Mouse (Mus musculus) testis, postnatal 14 days (tissue): ENCODE measurements around the gene Gm11397.
"Not testable (repeated sequence)": the region's sequence is repeated elsewhere in the genome, so short reads cannot be mapped to it uniquely, and the experiment has no call there.

Experiments used
- DNase-seq: peaks from one replicate; pipeline ENCODE4 v3.0.0; 2021; ENCODE audit warnings: low spot score

Gm11397 gene

DNA sequence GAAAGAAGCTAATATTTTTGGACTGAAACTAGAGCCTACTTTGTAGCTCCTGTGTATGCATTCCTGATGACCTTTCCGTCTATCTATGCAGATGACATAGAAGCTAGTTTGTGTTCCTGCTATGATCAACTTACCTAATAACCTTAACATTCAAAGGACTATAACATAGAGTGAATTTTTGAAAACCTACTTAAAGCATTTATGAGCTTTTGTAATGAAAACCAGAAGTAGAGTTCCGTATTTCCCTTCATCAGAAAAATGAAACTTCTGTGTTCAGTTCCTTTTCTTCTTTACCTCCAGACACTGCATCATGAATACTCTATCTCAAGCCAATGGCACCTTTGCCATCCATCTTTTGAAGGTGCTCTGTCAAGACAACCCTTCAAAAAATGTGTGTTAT lies at the start of gene Gm11397:
Gm11397 (plus strand) TSS at position 301 of the 400 bp plus-strand sequence.
- DNase-seq, result not testable (repeated sequence)

- DNase-seq, result not testable (repeated sequence)
Observed at GRCm38 (mm10) chr13:33356666-33357065, 38.9 kb upstream of the Gm11397 start.

GRCm38 (mm10) chr13:33432714-33433113 lies 37.2 kb downstream of the Gm11397 start:
- DNase-seq, result not testable (repeated sequence)
